Mouse (Mus musculus) stomach, postnatal 0 days (tissue): Measurements from ENCODE around the gene Tmc5.

ENCODE experiments used
- CTCF ChIP-seq: IDR thresholded peaks from 2 replicates; pipeline ENCODE4 v1.5.1; 2016; ENCODE audit warnings: antibody characterized with exemption, low read depth, mild to moderate bottlenecking, moderate library complexity
- EP300 ChIP-seq: optimal IDR thresholded peaks from 2 replicates; pipeline ENCODE3; 2016; ENCODE audit warnings: antibody characterized with exemption

- no peak for TF ChIP-seq CTCF
- no peak for TF ChIP-seq EP300
Observed at GRCm38 (mm10) chr7:118708002-118708401, 110.9 kb downstream of the Tmc5 start.
